Mouse (Mus musculus): ENCODE results near the gene Tex14. TPM values are rescaled to one million over a fixed set of nuclear protein-coding genes. Genes with fewer than 3 reads are reported as not detected.
"Not testable (repeated sequence)": the region's sequence is repeated elsewhere in the genome, so short reads cannot be mapped to it uniquely, and the experiment has no call there.

The Tex14 gene
- total RNA-seq, 1 experiment from 2014 or later: 4.8 TPM

DNA sequence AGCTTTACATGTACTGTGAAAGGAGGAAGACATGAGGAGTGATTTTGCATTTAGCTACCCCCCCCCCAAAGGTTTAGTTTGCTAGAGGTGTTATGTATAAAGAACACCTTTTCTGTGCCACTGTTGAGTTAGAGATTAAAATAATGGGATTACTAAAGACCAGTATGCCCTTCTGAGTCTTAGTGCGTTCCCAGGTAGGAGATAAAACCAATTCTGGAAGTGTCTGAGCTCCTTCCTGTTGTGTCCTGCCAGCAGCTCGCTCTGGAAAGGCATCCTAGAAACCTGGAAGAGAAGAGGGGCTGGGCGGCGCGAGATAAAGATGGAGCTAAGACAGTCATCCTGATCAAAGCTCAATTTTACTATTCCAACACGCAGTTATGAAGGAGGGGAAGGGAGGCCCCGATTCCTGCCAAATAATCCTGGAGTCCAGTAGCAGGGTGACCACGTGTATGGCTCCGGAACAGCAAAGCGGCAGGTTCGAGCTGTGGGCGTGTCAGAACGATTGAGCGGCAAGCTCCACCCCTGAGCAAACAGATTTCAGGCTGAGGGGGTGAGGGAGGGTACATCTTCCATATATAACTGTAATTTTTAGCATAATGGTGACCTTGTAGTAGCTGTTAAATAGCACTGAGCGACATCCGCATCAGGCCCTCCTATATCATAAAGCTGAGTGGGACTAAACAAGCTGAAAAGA is 40.0 kb downstream of the Tex14 start:
- no peak for ATAC-seq (ENCODE audit: extremely low read depth, insufficient number of reproducible peaks, low FRiP score, poor library complexity, severe bottlenecking)

DNA sequence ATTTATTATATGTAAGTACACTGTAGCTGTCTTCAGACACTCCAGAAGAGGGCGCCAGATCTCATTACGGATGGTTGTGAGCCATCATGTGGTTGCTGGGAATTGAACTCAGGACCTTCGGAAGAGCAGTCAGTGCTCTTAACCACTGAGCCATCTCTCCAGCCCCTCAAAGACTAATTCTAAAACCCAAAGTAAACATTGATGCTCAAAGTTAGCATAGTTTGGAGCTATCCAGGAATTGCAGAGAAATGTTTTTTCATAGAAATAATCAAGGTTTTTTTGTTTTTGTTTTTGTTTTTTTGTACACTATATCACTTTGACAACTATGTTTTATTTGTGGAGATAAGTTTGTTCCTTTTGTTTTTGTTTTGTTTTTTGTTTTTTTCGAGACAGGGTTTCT is 40.7 kb downstream of the Tex14 start:
- ATAC-seq (ENCODE audit: extremely low read depth, insufficient number of reproducible peaks, low FRiP score, poor library complexity, severe bottlenecking): not testable (repeated sequence)

DNA sequence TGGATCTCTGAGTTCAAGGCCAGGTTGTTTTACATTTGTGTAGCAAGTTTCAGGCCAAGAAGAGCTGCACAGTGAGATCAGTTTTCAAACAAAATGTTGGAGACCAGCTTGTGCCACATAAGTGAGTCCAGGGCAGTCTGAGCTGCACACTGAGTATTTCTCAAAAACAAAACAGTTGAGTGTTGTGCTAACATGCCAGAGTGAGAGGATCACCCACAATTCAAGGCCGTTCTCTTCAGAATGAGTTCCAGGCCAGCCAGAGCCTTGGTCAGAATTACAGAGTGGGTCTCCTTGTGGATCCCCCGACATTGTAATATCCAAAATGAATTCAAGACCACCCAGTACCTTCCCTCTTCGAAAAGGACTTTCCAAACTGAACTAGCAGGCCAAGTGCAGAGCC is 41.3 kb downstream of the Tex14 start:
- ATAC-seq (ENCODE audit: extremely low read depth, insufficient number of reproducible peaks, low FRiP score, poor library complexity, severe bottlenecking): no peak

DNA sequence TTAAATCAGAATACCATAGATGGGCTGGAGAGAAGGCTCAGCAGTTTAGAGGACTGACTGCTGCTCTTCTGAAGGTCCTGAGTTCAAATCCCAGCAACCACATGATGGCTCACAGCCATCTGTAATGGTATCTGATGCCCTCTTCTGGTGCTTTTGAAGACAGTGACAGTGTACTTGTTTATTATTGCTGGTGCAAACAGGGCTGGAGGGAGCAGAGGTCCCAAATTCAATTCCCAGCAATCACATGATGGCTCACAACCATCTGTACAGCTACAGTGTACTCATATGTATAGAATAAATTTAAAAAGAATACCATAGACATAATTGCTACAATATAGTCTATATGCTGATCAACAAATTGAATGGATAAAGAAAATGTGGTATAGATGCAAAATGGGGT is 42.6 kb downstream of the Tex14 start:
- no peak for ATAC-seq (ENCODE audit: extremely low read depth, insufficient number of reproducible peaks, low FRiP score, poor library complexity, severe bottlenecking)

DNA sequence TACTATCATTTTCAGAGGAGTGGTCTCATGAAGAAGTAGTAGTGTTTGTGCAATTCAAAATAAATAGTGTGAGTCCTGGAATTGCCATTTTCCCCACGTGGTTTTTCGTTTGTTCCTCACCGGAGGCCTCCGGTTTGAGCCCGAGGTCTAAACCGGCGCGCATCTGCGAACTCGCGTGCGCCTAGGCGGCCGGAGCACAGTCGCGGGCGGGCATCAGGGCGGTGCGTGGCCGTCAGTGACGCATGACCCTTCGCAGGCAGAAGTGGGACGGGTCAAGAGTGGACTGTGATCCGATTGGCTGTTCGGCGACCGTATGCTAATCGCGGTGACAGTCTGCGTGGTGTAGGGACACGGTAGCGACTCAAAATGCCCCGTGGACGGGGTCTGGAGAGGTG is 43.2 kb downstream of the Tex14 start:
- peak; percentile 95 for ATAC-seq (ENCODE audit: extremely low read depth, insufficient number of reproducible peaks, low FRiP score, poor library complexity, severe bottlenecking)

DNA sequence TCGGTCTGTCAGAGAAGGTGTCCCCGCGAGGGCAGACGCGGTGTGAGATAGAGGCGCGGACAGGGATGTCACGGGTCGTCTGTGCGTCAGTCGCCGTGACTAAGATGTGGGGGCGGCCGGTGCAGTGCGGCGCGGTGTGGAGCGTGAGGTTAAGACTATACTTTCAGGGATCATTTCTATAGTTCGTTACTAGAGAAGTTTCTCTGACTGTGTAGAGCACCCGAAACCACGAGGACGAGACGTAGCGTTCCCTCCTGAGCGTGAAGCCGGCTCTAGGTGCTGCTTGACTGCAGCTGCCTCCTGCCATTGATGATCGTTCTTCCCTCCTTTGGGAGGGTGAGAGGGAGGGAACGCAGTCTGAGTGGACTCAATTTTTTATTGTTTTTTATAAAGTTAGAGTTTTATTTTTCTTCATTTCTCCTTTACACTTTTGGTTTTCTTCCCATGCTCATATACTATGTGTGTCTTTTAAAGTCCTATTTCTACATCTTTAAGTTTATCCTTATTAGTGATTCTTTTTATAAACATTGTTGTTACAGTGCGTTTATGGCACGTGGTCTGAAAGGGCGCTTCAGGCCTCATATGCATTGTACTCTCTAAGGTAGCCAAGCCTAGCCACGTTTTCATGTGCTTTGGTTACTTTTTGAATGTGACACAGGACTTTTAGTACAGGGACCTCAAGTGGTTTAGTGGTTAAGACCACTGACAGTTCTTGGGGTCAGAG is 43.8 kb downstream of the Tex14 start:
- ATAC-seq (ENCODE audit: extremely low read depth, insufficient number of reproducible peaks, low FRiP score, poor library complexity, severe bottlenecking): peak; percentile 29; the same call in 1 of the 2 replicates

DNA sequence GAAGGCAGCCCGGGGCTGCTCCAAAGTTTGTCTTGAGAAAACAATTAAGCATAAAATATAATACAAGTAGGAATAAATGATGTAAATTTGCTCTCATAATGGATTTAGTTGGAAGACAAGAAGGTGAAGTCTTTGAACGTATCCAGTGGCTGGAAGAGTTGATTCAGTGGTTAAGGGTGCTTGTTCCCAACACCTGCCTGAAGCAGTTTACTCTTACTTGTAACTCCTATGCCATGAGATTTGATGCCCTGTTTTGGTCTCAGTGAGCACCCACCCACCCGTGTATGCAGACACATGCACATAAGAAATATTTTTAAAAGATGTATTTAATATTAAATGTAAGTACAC is 44.3 kb downstream of the Tex14 start:
- ATAC-seq (ENCODE audit: extremely low read depth, insufficient number of reproducible peaks, low FRiP score, poor library complexity, severe bottlenecking): no peak

DNA sequence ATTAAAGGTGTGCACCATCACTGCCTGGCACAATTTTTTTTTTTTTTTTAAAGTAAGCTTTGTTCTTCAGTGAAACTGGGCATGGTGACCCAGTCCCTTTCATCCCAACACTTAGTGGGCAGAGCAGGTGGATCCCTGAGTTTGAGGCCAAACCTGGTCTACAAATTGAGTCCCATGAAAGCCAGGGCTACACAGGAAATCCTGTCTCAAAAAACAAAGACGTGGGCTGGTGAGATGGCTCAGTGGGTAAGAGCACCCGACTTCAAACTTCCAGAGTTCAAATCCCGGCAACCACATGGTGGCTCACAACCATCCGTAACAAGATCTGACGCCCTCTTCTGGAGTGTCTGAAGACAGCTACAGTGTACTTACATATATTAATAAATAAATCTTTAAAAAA is 45.0 kb downstream of the Tex14 start:
- ATAC-seq (ENCODE audit: extremely low read depth, insufficient number of reproducible peaks, low FRiP score, poor library complexity, severe bottlenecking): not testable (repeated sequence)

DNA sequence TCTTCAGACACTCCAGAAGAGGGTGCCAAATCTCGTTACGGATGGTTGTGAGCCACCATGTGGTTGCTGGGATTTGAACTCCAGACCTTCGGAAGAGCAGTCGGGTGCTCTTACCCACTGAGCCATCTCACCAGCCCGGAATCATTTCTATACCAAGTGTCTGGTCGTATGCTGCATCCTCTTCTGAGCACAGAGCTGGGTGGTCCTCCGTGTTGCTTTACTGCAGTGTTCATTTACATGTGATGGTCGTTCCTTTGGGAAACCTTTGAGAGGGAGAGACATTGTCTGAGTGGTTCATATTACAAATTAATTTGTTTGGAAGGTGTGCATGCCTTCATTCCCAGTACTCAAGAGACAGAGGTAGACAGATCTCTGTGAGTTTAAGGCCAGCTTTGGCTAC is 47.9 kb downstream of the Tex14 start:
- ATAC-seq (ENCODE audit: extremely low read depth, insufficient number of reproducible peaks, low FRiP score, poor library complexity, severe bottlenecking): not testable (repeated sequence)

DNA sequence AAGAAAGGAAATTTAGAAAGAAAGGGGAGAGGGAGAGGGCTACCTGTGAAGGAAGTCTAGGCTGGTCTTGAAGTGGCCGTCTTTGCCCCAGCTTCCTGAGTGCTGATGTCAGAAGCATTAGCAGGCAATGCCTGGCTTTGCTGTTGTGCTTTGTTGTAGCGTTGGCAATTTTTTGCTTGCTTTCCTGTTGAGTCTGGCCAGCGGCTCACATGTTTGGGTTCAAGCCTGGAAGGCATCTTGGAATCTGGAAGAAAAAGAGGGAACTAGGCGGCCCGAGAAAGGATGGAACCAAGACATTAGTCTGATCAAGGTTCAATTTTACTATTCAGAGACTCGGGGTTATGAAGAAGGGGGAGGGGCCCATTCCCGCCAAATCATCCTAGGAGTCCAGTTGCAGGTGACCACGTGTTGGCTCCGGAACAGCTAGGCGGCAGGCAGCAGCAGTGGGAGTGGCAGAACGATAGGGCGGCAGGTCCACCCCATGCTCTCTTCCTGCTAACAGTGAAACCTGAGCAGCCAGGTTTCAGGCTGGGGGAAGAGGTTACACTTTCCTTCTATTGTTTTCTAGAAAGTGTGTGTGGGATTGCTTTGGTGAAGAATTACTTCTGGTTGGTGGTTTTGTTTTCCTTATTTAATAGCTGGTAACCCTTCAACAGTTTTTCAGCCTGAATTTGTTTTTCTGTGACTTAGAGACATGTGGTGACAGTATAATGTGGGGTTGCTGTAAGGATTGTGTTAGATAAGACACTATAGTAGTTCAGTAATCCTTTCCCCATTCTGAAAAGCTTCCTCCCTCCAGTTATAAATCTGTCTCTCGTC is 48.6 kb downstream of the Tex14 start:
- ATAC-seq (ENCODE audit: extremely low read depth, insufficient number of reproducible peaks, low FRiP score, poor library complexity, severe bottlenecking): no peak

DNA sequence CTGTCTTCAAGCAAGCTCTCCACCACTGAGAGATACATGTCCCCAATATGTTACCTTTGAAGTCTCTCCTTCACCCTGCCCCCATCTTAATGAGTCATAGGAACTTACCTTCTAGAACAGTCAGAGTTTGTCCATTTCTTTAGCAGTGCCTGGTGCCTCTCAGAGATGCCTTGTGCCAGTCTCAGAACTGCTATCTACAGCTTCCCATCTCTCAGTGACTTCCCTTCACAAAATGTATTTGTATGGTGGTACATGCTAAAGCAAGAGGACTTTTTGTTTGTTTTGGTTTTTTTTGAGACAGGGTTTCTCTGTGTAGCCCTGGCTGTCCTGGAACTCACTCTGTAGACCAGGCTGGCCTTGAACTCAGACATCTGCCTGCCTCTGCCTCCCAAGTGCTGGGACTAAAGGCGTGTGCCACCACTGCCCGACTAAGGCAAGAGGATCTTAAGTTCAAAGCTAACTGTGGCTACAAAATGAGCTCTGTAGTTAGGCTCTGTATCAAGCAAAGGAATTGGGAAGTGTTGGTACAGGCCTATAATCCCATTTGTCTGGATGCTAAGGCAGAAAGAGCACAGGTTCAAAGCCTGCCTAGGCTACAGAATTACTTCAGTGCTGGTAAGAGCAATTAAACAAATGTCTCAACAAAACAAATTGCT is 49.3 kb downstream of the Tex14 start:
- no peak for ATAC-seq (ENCODE audit: extremely low read depth, insufficient number of reproducible peaks, low FRiP score, poor library complexity, severe bottlenecking)

DNA sequence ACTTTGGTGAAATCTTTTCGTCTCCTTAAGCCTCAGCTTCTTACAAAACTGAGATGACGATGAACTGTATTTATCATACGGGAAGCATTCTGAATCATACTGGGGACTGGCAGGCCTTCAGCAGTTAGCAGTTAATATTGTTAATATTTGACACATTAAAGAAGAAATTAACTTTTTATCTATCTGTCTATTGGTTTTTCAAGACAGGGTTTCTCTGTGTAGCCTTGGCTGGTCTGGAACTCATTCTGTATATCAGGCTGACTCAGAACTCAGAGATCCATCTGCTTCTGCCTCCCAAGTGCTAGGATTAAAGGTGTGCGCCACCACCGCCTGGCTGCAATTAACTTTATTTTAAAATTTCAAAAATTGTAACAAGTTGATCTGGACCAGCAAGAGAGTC is 50.7 kb downstream of the Tex14 start:
- no peak for ATAC-seq (ENCODE audit: extremely low read depth, insufficient number of reproducible peaks, low FRiP score, poor library complexity, severe bottlenecking)

DNA sequence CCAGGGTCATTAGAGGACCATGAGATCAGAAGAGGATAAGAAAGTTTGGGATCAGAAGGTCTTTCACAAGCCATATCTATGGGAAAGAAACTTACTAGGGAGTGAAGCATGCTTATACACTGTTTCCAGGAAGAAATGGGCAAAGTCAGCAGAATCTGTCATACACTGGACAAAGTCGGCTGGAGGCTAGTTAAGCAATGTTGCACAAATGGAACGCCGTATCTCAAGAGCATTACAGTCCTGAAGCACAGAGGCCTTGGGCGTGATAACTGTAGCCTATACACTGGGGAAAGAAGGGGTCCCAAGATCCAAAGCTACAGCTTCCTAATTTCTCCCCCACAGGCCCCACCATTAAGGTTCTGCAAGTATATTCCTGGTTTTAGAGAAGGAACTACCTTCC is 51.1 kb downstream of the Tex14 start:
- no peak for ATAC-seq (ENCODE audit: extremely low read depth, insufficient number of reproducible peaks, low FRiP score, poor library complexity, severe bottlenecking)

DNA sequence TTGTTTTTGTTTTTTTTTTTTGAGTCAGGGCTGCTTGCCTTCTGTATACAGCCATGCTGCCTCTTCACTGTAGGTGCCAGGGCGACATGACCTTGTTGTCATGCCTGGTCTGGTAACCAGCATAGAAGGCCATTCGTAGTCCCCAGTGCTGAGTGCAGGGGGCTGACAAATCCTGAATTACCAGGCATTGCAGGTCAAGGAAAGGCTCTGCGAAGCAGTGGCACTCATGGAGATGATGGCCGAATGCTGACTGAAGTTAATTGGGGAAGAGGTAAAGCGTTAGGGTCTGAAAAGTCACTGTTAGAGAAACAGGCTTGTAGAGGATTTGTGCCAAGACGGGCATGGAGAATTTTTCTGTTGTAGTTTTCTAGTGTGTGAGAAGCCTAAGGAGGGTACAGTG is 55.7 kb downstream of the Tex14 start:
- no peak for ATAC-seq (ENCODE audit: extremely low read depth, insufficient number of reproducible peaks, low FRiP score, poor library complexity, severe bottlenecking)

DNA sequence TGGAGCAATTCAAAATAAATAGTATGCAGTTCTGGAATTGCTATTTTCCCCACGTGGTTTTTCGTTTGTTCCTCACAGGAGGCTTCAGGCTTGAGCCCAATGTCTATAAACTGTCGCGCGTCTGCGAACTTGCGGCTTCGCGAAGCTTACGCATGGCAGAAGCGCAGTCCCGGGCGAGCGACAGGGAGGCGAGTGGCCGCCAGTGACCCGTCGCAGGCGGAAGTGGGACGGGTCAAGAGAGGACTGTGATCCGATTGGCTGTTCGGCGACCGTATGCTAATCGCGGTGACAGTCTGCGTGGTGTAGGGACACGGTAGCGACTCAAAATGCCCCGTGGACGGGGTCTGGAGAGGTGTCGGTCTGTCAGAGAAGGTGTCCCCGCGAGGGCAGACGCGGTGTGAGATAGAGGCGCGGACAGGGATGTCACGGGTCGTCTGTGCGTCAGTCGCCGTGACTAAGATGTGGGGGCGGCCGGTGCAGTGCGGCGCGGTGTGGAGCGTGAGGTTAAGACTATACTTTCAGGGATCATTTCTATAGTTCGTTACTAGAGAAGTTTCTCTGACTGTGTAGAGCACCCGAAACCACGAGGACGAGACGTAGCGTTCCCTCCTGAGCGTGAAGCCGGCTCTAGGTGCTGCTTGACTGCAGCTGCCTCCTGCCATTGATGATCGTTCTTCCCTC is 57.1 kb downstream of the Tex14 start:
- ATAC-seq (ENCODE audit: extremely low read depth, insufficient number of reproducible peaks, low FRiP score, poor library complexity, severe bottlenecking): peak; percentile 96

DNA sequence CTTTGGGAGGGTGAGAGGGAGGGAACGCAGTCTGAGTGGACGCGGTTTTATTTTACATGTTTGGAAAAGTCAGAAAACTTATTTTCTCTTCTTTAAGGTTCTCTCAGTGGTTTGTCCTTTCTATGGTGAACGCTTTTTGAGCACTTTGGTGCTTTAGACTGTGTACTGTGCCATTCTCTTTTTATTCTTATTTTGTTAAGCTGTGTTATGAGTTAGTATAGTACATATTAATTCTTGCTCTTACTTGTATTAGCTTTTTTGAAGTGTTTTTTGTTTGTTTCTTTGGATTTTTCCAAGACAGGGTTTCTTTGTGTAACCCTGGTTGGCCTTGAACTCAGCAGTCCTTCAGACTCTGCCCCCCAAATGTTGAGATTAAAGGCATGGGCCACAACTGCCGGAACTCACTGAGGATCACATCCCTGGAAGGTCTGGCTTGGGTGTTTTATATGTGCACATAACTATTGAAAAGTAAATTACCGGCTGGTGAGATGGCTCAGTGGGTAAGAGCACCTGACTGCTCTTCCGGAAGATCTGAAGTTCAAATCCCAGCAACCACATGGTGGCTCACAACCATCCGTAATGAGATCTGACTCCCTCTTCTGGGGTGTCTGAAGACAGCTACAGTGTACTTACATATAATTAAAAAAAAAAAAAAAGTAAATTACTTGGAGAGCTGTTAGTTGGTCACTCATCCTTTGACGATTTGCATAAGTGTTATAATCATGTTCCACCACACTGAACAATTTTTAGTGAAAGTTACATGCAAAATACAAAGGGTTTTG is 57.8 kb downstream of the Tex14 start:
- ATAC-seq (ENCODE audit: extremely low read depth, insufficient number of reproducible peaks, low FRiP score, poor library complexity, severe bottlenecking): peak; percentile 24

DNA sequence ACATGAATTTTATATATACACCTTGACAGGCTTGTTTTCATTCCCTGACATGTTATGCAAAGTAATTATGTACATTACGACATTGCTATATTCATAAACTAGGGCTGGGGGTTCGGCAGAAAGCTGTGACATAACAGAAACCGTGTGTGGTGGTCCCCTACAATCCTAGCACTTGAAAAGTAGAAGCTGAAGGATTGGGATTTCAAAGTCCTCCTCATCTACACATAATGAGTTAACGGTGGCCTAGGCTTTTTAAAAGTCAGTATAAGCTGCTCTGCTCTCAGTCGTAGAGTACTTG is 58.3 kb downstream of the Tex14 start:
- no peak for ATAC-seq (ENCODE audit: extremely low read depth, insufficient number of reproducible peaks, low FRiP score, poor library complexity, severe bottlenecking)

DNA sequence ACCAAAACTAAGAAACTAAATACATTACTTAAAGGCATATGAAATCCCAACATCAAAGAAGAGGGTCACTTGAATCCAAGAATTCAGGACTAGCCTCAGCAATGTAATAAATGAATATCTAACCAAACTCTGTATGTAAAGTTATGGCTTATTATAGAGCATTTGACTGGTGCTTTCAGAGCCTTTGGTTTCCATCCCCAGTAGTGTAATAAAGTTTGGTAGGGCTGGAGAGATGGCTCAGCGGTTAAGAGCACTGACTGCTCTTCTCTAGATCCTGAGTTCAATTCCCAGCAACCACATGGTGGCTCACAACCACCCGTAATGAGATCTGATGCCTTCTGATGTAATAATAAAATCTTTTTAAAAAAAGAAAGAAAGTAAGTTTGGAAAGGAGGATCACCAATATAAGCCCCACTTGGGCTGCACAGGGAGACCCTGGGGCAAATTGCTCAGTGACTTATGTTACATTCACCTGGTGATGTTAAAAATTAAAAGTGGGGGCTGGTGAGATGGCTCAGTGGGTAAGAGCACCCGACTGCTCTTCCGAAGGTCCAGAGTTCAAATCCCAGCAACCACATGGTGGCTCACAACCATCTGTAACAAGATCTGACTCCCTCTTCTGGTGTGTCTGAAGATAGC is 59.0 kb downstream of the Tex14 start:
- not testable (repeated sequence) for ATAC-seq (ENCODE audit: extremely low read depth, insufficient number of reproducible peaks, low FRiP score, poor library complexity, severe bottlenecking)
